ENCODE assay signal across 8 mouse cellular contexts in genomic region chr12:80114031-80114891, GRCm38 (mm10). TPM values are rescaled to one million over a fixed set of nuclear protein-coding genes. Genes with fewer than 3 reads are reported as not detected.
DNase-seq lines count a peak whose midpoint lies in the region; ATAC-seq lines count a peak whose summit lies in the region.

No protein-coding gene starts in this region.

- peaks cover 9% of the 10 kb centered on the region; the same call in 1 of the 2 replicates for H3K36me3 ChIP-seq in hindbrain, embryonic 12.5 days
- H3K36me3 ChIP-seq in limb, embryonic 10.5 days: peaks cover 15% of the 10 kb centered on the region
- peaks cover 27% of the 10 kb centered on the region for H3K36me3 ChIP-seq in midbrain, embryonic 10.5 days

- H3K4me1 ChIP-seq in hindbrain, embryonic 12.5 days: peaks cover 36% of the 10 kb centered on the region
- H3K4me1 ChIP-seq in limb, embryonic 10.5 days: peaks cover 44% of the 10 kb centered on the region
- peaks cover 56% of the 10 kb centered on the region for H3K4me1 ChIP-seq in midbrain, embryonic 10.5 days

- peak overlapping the region; percentile 96 for H3K27ac ChIP-seq in hindbrain, embryonic 12.5 days
- peak overlapping the region; percentile 99 for H3K27ac ChIP-seq in limb, embryonic 10.5 days
- peak overlapping the region; percentile 99 for H3K27ac ChIP-seq in midbrain, embryonic 10.5 days (replicated peaks)

- under 1% methylated on average over 51 of the region's 51 CpGs for WGBS in hindbrain, embryonic 12.5 days
- under 1% methylated on average over 51 of the region's 51 CpGs for WGBS in limb, embryonic 10.5 days
- under 1% methylated on average over 51 of the region's 51 CpGs for WGBS in midbrain, embryonic 10.5 days

- peak overlapping the region; percentile 72 for H3K4me3 ChIP-seq in hindbrain, embryonic 12.5 days
- peak overlapping the region; percentile 84 for H3K4me3 ChIP-seq in limb, embryonic 10.5 days
- H3K4me3 ChIP-seq in midbrain, embryonic 10.5 days: peak overlapping the region; percentile 85

- H3K9ac ChIP-seq in hindbrain, embryonic 12.5 days: peak overlapping the region; percentile 81

- ATAC-seq in hindbrain, embryonic 12.5 days (ENCODE audit: low FRiP score): no peak

- no peaks in the 10 kb centered on the region for H3K9me3 ChIP-seq in hindbrain, embryonic 12.5 days (replicated peaks)
- no peaks in the 10 kb centered on the region for H3K9me3 ChIP-seq in limb, embryonic 10.5 days (replicated peaks)
- H3K9me3 ChIP-seq in midbrain, embryonic 10.5 days (replicated peaks): no peaks in the 10 kb centered on the region

- peak; percentile 47 for DNase-seq in ZHBTc4 (ENCODE audit: low read depth, low spot score)
- peak; percentile 69 to 71 for DNase-seq in cerebellum, postnatal 10 days
- peak; percentile 52 to 60 for DNase-seq in frontal cortex, postnatal 10 days (ENCODE audit: low spot score in 2 of 2)
- DNase-seq in limb, embryonic 10.5 days (ENCODE audit: low spot score): peak; percentile 80
- peak; percentile 73 for DNase-seq in midbrain, embryonic 10.5 days (ENCODE audit: low spot score)
- DNase-seq in skeletal muscle tissue, adult 2 months (ENCODE audit: low read depth, low spot score): peak; percentile 94
- DNase-seq in layer of hippocampus, adult 9-11 months: no peak

- peak overlapping the region; percentile 93 for H3K4me2 ChIP-seq in hindbrain, embryonic 12.5 days (replicated peaks)

- peaks cover 8% of the 10 kb centered on the region for H3K27me3 ChIP-seq in hindbrain, embryonic 12.5 days
- H3K27me3 ChIP-seq in limb, embryonic 10.5 days (ENCODE audit: low read depth, poor library complexity, severe bottlenecking): no peaks in the 10 kb centered on the region
- H3K27me3 ChIP-seq in midbrain, embryonic 10.5 days (ENCODE audit: low read depth, poor library complexity, severe bottlenecking): no peaks in the 10 kb centered on the region

RNA-seq across cellular contexts. Expression of gene Zfp36l1, which starts 1.4 kb away (rescaled TPM):
- 87.2 and 92.3 TPM in 2 replicates for polyA plus RNA-seq in hindbrain, embryonic 12.5 days (2016; fragmentation: Nextera tagmentation; extraction: Ambion mirVana)
- 88.4 and 96.4 TPM in 2 replicates for polyA plus RNA-seq in limb, embryonic 10.5 days (2016; fragmentation: Nextera tagmentation; extraction: Ambion mirVana)
- polyA plus RNA-seq in midbrain, embryonic 10.5 days (2016; fragmentation: Nextera tagmentation; extraction: Ambion mirVana): 127 and 141 TPM in 2 replicates
